Mouse (Mus musculus) MEL (cell line): Measurements from ENCODE around the gene Ppp2ca. TPM values are rescaled to one million over a fixed set of nuclear protein-coding genes. Genes with fewer than 3 reads are reported as not detected.
"Not testable (repeated sequence)": the region's sequence is repeated elsewhere in the genome, so short reads cannot be mapped to it uniquely, and the experiment has no call there.

ENCODE experiments used
- DNase-seq: peaks from one replicate; pipeline ENCODE4 v3.0.0; 2011; ENCODE audit warnings: low read depth, low spot score
- H3K27ac ChIP-seq: 2 replicates; pipeline ENCODE4 v1.5.1; 2012; ENCODE audit warnings: low read depth, mild to moderate bottlenecking, control low read depth, low read length, moderate library complexity; ENCODE audit not compliant: control insufficient read depth
- H3K27me3 ChIP-seq, 2 experiments: fragments of 150-350 bp in 1 of 2; sonication (generic) in 1 of 2; 2 replicates each; pipeline ENCODE4 v1.6.1; 2012; ENCODE audit warnings: low read length in 2 of 2, mild to moderate bottlenecking in 2 of 2, improper control_type of control experiment in 1 of 2, moderate library complexity in 1 of 2; ENCODE audit not compliant: insufficient read depth in 2 of 2, control insufficient read depth in 1 of 2
- H3K36me3 ChIP-seq, 2 experiments: 2 replicates each; pipeline ENCODE4 v1.6.1; 2012 to 2014; ENCODE audit warnings: low read length in 2 of 2, improper control_type of control experiment in 1 of 2, inconsistent platforms in 1 of 2, mild to moderate bottlenecking in 1 of 2; ENCODE audit not compliant: insufficient read depth in 2 of 2, control insufficient read depth in 1 of 2
- H3K4me1 ChIP-seq, 2 experiments: fragments of 150-350 bp in 1 of 2; sonication (generic) in 1 of 2; 2 replicates each; pipeline ENCODE4 v1.6.1; 2012; ENCODE audit warnings: low read length in 2 of 2, improper control_type of control experiment in 1 of 2, mild to moderate bottlenecking in 1 of 2; ENCODE audit not compliant: insufficient read depth in 2 of 2, control insufficient read depth in 1 of 2
- H3K4me3 ChIP-seq, 2 experiments: fragments of 150-350 bp in 1 of 2; sonication (generic) in 1 of 2; 2 replicates each; pipeline ENCODE4 v1.5.1; 2012; ENCODE audit warnings: low read depth in 2 of 2, low read length in 2 of 2, mild to moderate bottlenecking in 2 of 2, moderate library complexity in 2 of 2, control low read depth in 1 of 2, improper control_type of control experiment in 1 of 2; ENCODE audit not compliant: control insufficient read depth in 1 of 2, insufficient read depth in 1 of 2
- H3K79me2 ChIP-seq: 2 replicates; pipeline ENCODE4 v1.6.1; 2012; ENCODE audit warnings: mild to moderate bottlenecking, low read length, moderate library complexity; ENCODE audit not compliant: control insufficient read depth, poor library complexity, insufficient read depth
- H3K9ac ChIP-seq: 2 replicates; pipeline ENCODE4 v1.6.1; 2012; ENCODE audit warnings: low read depth, mild to moderate bottlenecking, control low read depth, low read length, moderate library complexity; ENCODE audit not compliant: control insufficient read depth, poor library complexity, severe bottlenecking
- H3K9me3 ChIP-seq: fragments of 150-350 bp; sonication (generic); replicated peaks from 2 replicates; pipeline ENCODE4 v1.6.1; 2012; ENCODE audit warnings: mild to moderate bottlenecking, low read length, improper control_type of control experiment, moderate library complexity; ENCODE audit not compliant: insufficient read depth
- CTCF ChIP-seq, 3 experiments: IDR thresholded peaks in 2 of 3; conservative IDR thresholded peaks in 1 of 3; 2 replicates each; pipeline ENCODE4 v1.5.1; 2011 to 2012; ENCODE audit warnings: low read length in 3 of 3, low read depth in 2 of 3, mild to moderate bottlenecking in 2 of 3, improper control_type of control experiment in 1 of 3, inconsistent platforms in 1 of 3, mixed read lengths in 1 of 3, moderate library complexity in 1 of 3; ENCODE audit not compliant: control insufficient read depth in 1 of 3, insufficient read depth in 1 of 3, poor library complexity in 1 of 3, severe bottlenecking in 1 of 3
- ELF1 ChIP-seq: IDR thresholded peaks from 2 replicates; pipeline ENCODE4 v1.6.1; 2014; ENCODE audit warnings: low read depth, mild to moderate bottlenecking, inconsistent platforms, low read length, improper control_type of control experiment, moderate library complexity
- EP300 ChIP-seq, 2 experiments: IDR thresholded peaks; 2 replicates each; pipeline ENCODE4 v1.6.1; 2011; ENCODE audit warnings: improper control_type of control experiment in 2 of 2, low read length in 2 of 2, low read depth in 1 of 2, mild to moderate bottlenecking in 1 of 2
- GATA1 ChIP-seq: IDR thresholded peaks from 2 replicates; pipeline ENCODE4 v1.6.1; 2011; ENCODE audit warnings: low read depth, low read length, improper control_type of control experiment
- HCFC1 ChIP-seq: IDR thresholded peaks from 2 replicates; pipeline ENCODE4 v1.6.1; 2012; ENCODE audit warnings: low read depth, mild to moderate bottlenecking, inconsistent platforms, low read length, improper control_type of control experiment, moderate library complexity
- KAT2A ChIP-seq: conservative IDR thresholded peaks from 2 replicates; pipeline ENCODE4 v1.6.1; 2012; ENCODE audit warnings: low read depth, low read length, improper control_type of control experiment, inconsistent platforms
- MAFK ChIP-seq: IDR thresholded peaks from 2 replicates; pipeline ENCODE4 v1.6.1; 2011; ENCODE audit warnings: low read depth, mild to moderate bottlenecking, low read length, improper control_type of control experiment, borderline replicate concordance
- MAX ChIP-seq: IDR thresholded peaks from 2 replicates; pipeline ENCODE4 v1.6.1; 2011; ENCODE audit warnings: low read length, improper control_type of control experiment
- MAZ ChIP-seq: IDR thresholded peaks from 2 replicates; pipeline ENCODE4 v1.6.1; 2012; ENCODE audit warnings: low read depth, mild to moderate bottlenecking, inconsistent platforms, low read length, improper control_type of control experiment
- MYC ChIP-seq: IDR thresholded peaks from 2 replicates; pipeline ENCODE4 v1.6.1; 2011; ENCODE audit warnings: low read depth, mild to moderate bottlenecking, low read length, improper control_type of control experiment, moderate library complexity
- NELFE ChIP-seq: IDR thresholded peaks from 2 replicates; pipeline ENCODE4 v1.6.1; 2011; ENCODE audit warnings: low read depth, low read length, improper control_type of control experiment
- NRF1 ChIP-seq: IDR thresholded peaks from 2 replicates; pipeline ENCODE4 v1.6.1; 2014; ENCODE audit warnings: low read depth, mild to moderate bottlenecking, inconsistent platforms, low read length, improper control_type of control experiment, moderate library complexity; ENCODE audit not compliant: poor library complexity, insufficient read depth, severe bottlenecking
- POLR2AphosphoS2 ChIP-seq: IDR thresholded peaks from 2 replicates; pipeline ENCODE4 v1.6.1; 2011; ENCODE audit warnings: low read length, improper control_type of control experiment
- POLR2AphosphoS5 ChIP-seq: IDR thresholded peaks from 2 replicates; pipeline ENCODE4 v1.6.1; 2012; ENCODE audit warnings: low read depth, borderline replicate concordance, mild to moderate bottlenecking, inconsistent platforms, low read length, moderate library complexity, mixed read lengths
- RCOR1 ChIP-seq: IDR thresholded peaks from 2 replicates; pipeline ENCODE4 v1.6.1; 2012; ENCODE audit warnings: low read depth, mild to moderate bottlenecking, inconsistent platforms, low read length, improper control_type of control experiment
- TAL1 ChIP-seq: IDR thresholded peaks from 2 replicates; pipeline ENCODE4 v1.6.1; 2012; ENCODE audit warnings: mild to moderate bottlenecking, inconsistent platforms, low read length, moderate library complexity, mixed read lengths
- TCF12 ChIP-seq: IDR thresholded peaks from 2 replicates; pipeline ENCODE4 v1.6.1; 2014; ENCODE audit warnings: low read depth, mild to moderate bottlenecking, inconsistent platforms, low read length, improper control_type of control experiment, moderate library complexity
- UBTF ChIP-seq: IDR thresholded peaks from 2 replicates; pipeline ENCODE4 v1.6.1; 2012; ENCODE audit warnings: low read depth, mild to moderate bottlenecking, inconsistent platforms, low read length, improper control_type of control experiment, moderate library complexity, borderline replicate concordance; ENCODE audit not compliant: insufficient read depth
- ZC3H11A ChIP-seq: IDR thresholded peaks from 2 replicates; pipeline ENCODE4 v1.6.1; 2012; ENCODE audit warnings: low read depth, mild to moderate bottlenecking, inconsistent platforms, low read length, improper control_type of control experiment
- polyA plus RNA-seq, 2 experiments: library from polyadenylated mRNA; stranded (reverse) in 1 of 2; unstranded in 1 of 2; fragments of >175 nt in 1 of 2; fragments of >200 nt in 1 of 2; gene quantifications; 2 replicates each; pipeline versions ENCODE4 v1.2.1 to v1.2.4; 2012; ENCODE audit warnings: low replicate concordance in 2 of 2, low read depth in 1 of 2; ENCODE audit not compliant: insufficient read length in 2 of 2, insufficient read depth in 1 of 2, missing spikeins in 1 of 2
- total RNA-seq: library from RNA; depleted of rRNA; stranded (reverse); fragments of 300-350 nt; gene quantifications from 2 replicates; pipeline ENCODE4 v1.2.3, GENCODE M21; 2012

Ppp2ca gene
- total and polyA plus RNA-seq, 3 experiments: 78.2 to 113 (median 102) TPM

- Histone ChIP-seq H3K27me3 (peaks cover 2 to 4% of the 10 kb centered on the region in 2 experiments), H3K27ac (no peak overlapping the region), H3K4me1 (no peaks in the 10 kb centered on the region), H3K4me3 (no peak overlapping the region), H3K79me2 (no peaks in the 10 kb centered on the region), H3K9ac (no peak overlapping the region), H3K9me3 (no peaks in the 10 kb centered on the region), H3K36me3 (no peaks in the 10 kb centered on the region)
- DNase-seq: no peak
- no peak for TF ChIP-seq MAZ
- TF ChIP-seq KAT2A: no peak
- TF ChIP-seq CTCF (IDR thresholded peaks at IDR 0.05 in 2 of 3, conservative IDR thresholded peaks at IDR 0.05 in 1 of 3; ENCODE audit: control insufficient read depth in 1 of 3, insufficient read depth in 1 of 3, low read depth in 2 of 3, low read length in 3 of 3, poor library complexity in 1 of 3, severe bottlenecking in 1 of 3): no peak
- no peak for TF ChIP-seq ELF1
- no peak for TF ChIP-seq TCF12
- no peak for TF ChIP-seq NELFE
- no peak for TF ChIP-seq RCOR1
- no peak for TF ChIP-seq TAL1
- no peak for TF ChIP-seq ZC3H11A
- TF ChIP-seq MYC: no peak
- TF ChIP-seq POLR2AphosphoS2: no peak
- no peak for TF ChIP-seq GATA1
- no peak for TF ChIP-seq HCFC1
- no peak for TF ChIP-seq UBTF
- TF ChIP-seq EP300 (IDR thresholded peaks at IDR 0.05; ENCODE audit: low read depth in 1 of 2, low read length in 2 of 2): no peak
- TF ChIP-seq NRF1: no peak
- no peak for TF ChIP-seq POLR2AphosphoS5
- TF ChIP-seq MAX: no peak
- no peak for TF ChIP-seq MAFK
Observed at GRCm38 (mm10) chr11:52167126-52167525, 68.6 kb downstream of the Ppp2ca start.

- not testable (repeated sequence) for H3K27me3 ChIP-seq, H3K9ac ChIP-seq, H3K4me1 ChIP-seq, H3K4me3 ChIP-seq, H3K36me3 ChIP-seq, H3K9me3 ChIP-seq, H3K79me2 ChIP-seq, DNase-seq, H3K27ac ChIP-seq
Observed at GRCm38 (mm10) chr11:52167901-52168302, 69.4 kb downstream of the Ppp2ca start.
